Mouse (Mus musculus) erythroblast, embryonic 14.5 days (primary cell): ENCODE results near the gene Fyb.

ENCODE experiments used
- GATA1 ChIP-seq: IDR thresholded peaks from 2 replicates; pipeline ENCODE4 v1.6.1; 2012; ENCODE audit warnings: low read length, inconsistent platforms, mixed read lengths
- TAL1 ChIP-seq: IDR thresholded peaks from 3 replicates; pipeline ENCODE4 v1.6.1; 2012; ENCODE audit warnings: low read length, inconsistent platforms, mixed read lengths

GRCm38 (mm10) chr15:6623529-6624228, 101.0 kb downstream of the Fyb start:
- TF ChIP-seq GATA1 (no peak), TAL1 (no peak)
